Mouse (Mus musculus) thymus, adult 2 months (tissue): ENCODE measurements around the gene Rufy2.

Experiments used
- CTCF ChIP-seq: fragments of 200-500 bp; IDR thresholded peaks from 2 replicates; pipeline ENCODE4 v1.5.1; 2012; ENCODE audit warnings: mild to moderate bottlenecking, control low read depth, low read length, moderate library complexity, borderline replicate concordance; ENCODE audit not compliant: control insufficient read depth, poor library complexity, insufficient read depth; ENCODE audit errors: extremely low read depth
- POLR2A ChIP-seq: fragments of 200-500 bp; IDR thresholded peaks from 2 replicates; pipeline ENCODE4 v1.6.1; 2012; ENCODE audit warnings: mild to moderate bottlenecking, low read length, control low read depth, moderate library complexity; ENCODE audit not compliant: control insufficient read depth, poor library complexity, insufficient read depth; ENCODE audit errors: extremely low read depth

DNA sequence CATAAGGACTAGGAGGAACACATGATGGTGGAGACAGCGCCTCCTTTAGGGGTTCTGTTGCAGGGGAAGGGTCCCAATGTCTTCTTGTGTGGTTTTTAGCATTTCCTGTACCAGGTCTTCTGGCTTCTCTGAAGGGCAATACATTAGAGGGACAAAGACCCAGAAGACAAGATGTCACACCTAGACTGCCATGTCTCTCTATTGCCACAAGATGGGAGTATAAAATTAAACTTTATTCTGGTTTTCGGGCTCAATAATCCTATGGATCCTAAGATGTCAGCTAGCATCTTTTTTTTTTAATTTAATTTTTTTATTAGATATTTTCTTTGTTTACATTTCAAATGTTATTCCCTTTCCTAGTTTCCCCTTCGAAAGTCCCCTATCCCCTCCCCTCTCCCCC lies 63.1 kb downstream of the Rufy2 start:
- TF ChIP-seq CTCF (no peak), POLR2A (no peak)
